12 mouse cellular contexts compared by ENCODE assay signal in genomic region chr17:29020444-29020843, GRCm38 (mm10). TPM values are rescaled to one million over a fixed set of nuclear protein-coding genes. Genes with fewer than 3 reads are reported as not detected.
A peak's percentile ranks its signal among the peaks of the same experiment; 100 is the strongest.
DNase-seq lines count a peak whose midpoint lies in the region; ATAC-seq and TF ChIP-seq lines count a peak whose summit lies in the region.
"Had no signal": no experiment of that assay in that cellular context is flagged by ENCODE, and none has a peak within 500 bp of the region (broad histone marks: within the 10 kb centered on the region; RNA-seq: fewer than 3 reads in every experiment).

No protein-coding gene starts in this region.

- no peaks in the 10 kb centered on the region for H3K27me3 ChIP-seq in heart, embryonic 11.5 days (ENCODE audit: control insufficient read depth, insufficient read depth, low read length)
- H3K27me3 ChIP-seq: forebrain, embryonic 15.5 days; heart, embryonic 13.5 days had no signal

- H3K27ac ChIP-seq in heart, embryonic 11.5 days (ENCODE audit: low read depth, low read length), result no peak overlapping the region
- H3K27ac ChIP-seq in layer of hippocampus, adult 2 months, result no peak overlapping the region
- H3K27ac ChIP-seq: forebrain, embryonic 15.5 days had no signal

- no peak for ATAC-seq in heart, embryonic 11.5 days (replicated peaks; ENCODE audit: insufficient number of reproducible peaks, low FRiP score, low TSS enrichment)
- ATAC-seq in CD4-positive, CD25-positive, alpha-beta regulatory T cell, adult 4 months, result no peak
- ATAC-seq: activated CD4-positive, CD25-positive, alpha-beta regulatory T cell, adult 4 months; forebrain, embryonic 15.5 days; inflammation-experienced regulatory T-cells, adult 6 months had no signal

- no peaks in the 10 kb centered on the region for H3K36me3 ChIP-seq in heart, embryonic 11.5 days (ENCODE audit: control insufficient read depth, insufficient read depth, low read length)
- H3K36me3 ChIP-seq: forebrain, embryonic 15.5 days; heart, embryonic 13.5 days had no signal

- H3K4me3 ChIP-seq in heart, embryonic 11.5 days (ENCODE audit: low read depth, low read length), result no peak overlapping the region
- no peak overlapping the region for H3K4me3 ChIP-seq in layer of hippocampus, adult 2 months
- H3K4me3 ChIP-seq: forebrain, embryonic 15.5 days; heart, embryonic 13.5 days had no signal

- H3K9me3 ChIP-seq in heart, embryonic 11.5 days (replicated peaks; ENCODE audit: control insufficient read depth, low read length), result no peaks in the 10 kb centered on the region
- H3K9me3 ChIP-seq: forebrain, embryonic 15.5 days; heart, embryonic 13.5 days had no signal

- H3K9ac ChIP-seq in heart, embryonic 11.5 days (ENCODE audit: low read depth, low read length), result no peak overlapping the region; the same call in 1 of the 2 replicates
- H3K9ac ChIP-seq: forebrain, embryonic 15.5 days; heart, embryonic 13.5 days had no signal

- no peak for TF ChIP-seq POLR2A in brain, embryonic 14.5 days (IDR thresholded peaks at IDR 0.05; ENCODE audit: borderline replicate concordance, extremely low read depth, insufficient read depth, insufficient read length, poor library complexity, severe bottlenecking)

- peaks cover 4% of the 10 kb centered on the region; the same call in 1 of the 2 replicates for H3K4me1 ChIP-seq in heart, embryonic 11.5 days (ENCODE audit: control insufficient read depth, insufficient read depth, low read length)

- peak; percentile 49 for TF ChIP-seq CTCF in layer of hippocampus, adult 2 months (conservative IDR thresholded peaks at IDR 0.05)
- peak; percentile 30; the same call in 1 of the 2 replicates for TF ChIP-seq CTCF in brain, embryonic 14.5 days (IDR thresholded peaks at IDR 0.05; ENCODE audit: borderline replicate concordance, extremely low read depth, insufficient read depth, insufficient read length)

- no peak overlapping the region for H3K4me2 ChIP-seq in heart, embryonic 11.5 days
- H3K4me2 ChIP-seq: forebrain, embryonic 15.5 days; heart, embryonic 13.5 days had no signal

- DNase-seq in heart, adult 11 months, result peak; percentile 90
- no peak for DNase-seq in layer of hippocampus, adult 2 months (ENCODE audit: low spot score in 2 of 2)
- no peak for DNase-seq in layer of hippocampus, postnatal 36 days
- DNase-seq in 416B (ENCODE audit: low read depth), result peak; percentile 78
- peak; percentile 31 for DNase-seq in brain, embryonic 14.5 days (ENCODE audit: low read depth)
- DNase-seq in ovary, postnatal 14 days (ENCODE audit: low spot score), result no peak

RNA-seq across cellular contexts. Expression of gene Srsf3, which starts 12.0 kb away (rescaled TPM):
- 420 and 433 TPM in 2 replicates for polyA plus RNA-seq in heart, embryonic 11.5 days (2014; fragmentation: Nextera tagmentation; extraction: Ambion mirVana)
- total RNA-seq in layer of hippocampus, adult 2 months (2021), result 100 to 1,000 TPM; 125 to 130 TPM
- 100 to 1,000 TPM; 141 to 147 TPM for total RNA-seq in layer of hippocampus, postnatal 36 days (2021)
- 330 and 391 TPM in 2 replicates for polyA plus RNA-seq in brain, embryonic 14.5 days (2012; rRNA removed)
- polyA plus RNA-seq in CD4-positive, CD25-positive, alpha-beta regulatory T cell, adult 4 months (2017; shearing (Covaris generic)), result 100 to 1,000 TPM; 232 to 397 TPM

RNA-seq across cellular contexts. Expression of gene Stk38, which starts 12.6 kb away (rescaled TPM):
- polyA plus RNA-seq in heart, embryonic 11.5 days (2014; fragmentation: Nextera tagmentation; extraction: Ambion mirVana), result 92.7 and 98.4 TPM in 2 replicates
- 10 to 100 TPM; 50.4 to 65.6 TPM for total RNA-seq in layer of hippocampus, adult 2 months (2021)
- total RNA-seq in layer of hippocampus, postnatal 36 days (2021), result 10 to 100 TPM; 51.7 to 55.6 TPM
- polyA plus RNA-seq in brain, embryonic 14.5 days (2012; rRNA removed), result 107 and 125 TPM in 2 replicates
- polyA plus RNA-seq in CD4-positive, CD25-positive, alpha-beta regulatory T cell, adult 4 months (2017; shearing (Covaris generic)), result 100 to 1,000 TPM; 223 to 306 TPM

Comparison
In these comparisons a context has a peak if more than half of its experiments do, and no peak if none do; other contexts are left out.
1. DNase-seq: peak in heart, adult 11 months (single experiment), 416B (single experiment) and brain, embryonic 14.5 days (single experiment); none in layer of hippocampus, adult 2 months (0 of 2), layer of hippocampus, postnatal 36 days (0 of 2) and ovary, postnatal 14 days (single experiment).